Mouse (Mus musculus) ES-Bruce4 (cell line): ENCODE results near the gene Tmem135.

Experiments
- CTCF ChIP-seq: IDR thresholded peaks from one replicate; pipeline ENCODE4 v1.8.1; 2011; ENCODE audit warnings: low read depth, low read length
- POLR2A ChIP-seq: IDR thresholded peaks from one replicate; pipeline ENCODE4 v1.8.1; 2011; ENCODE audit warnings: low read length; ENCODE audit not compliant: insufficient read depth

DNA sequence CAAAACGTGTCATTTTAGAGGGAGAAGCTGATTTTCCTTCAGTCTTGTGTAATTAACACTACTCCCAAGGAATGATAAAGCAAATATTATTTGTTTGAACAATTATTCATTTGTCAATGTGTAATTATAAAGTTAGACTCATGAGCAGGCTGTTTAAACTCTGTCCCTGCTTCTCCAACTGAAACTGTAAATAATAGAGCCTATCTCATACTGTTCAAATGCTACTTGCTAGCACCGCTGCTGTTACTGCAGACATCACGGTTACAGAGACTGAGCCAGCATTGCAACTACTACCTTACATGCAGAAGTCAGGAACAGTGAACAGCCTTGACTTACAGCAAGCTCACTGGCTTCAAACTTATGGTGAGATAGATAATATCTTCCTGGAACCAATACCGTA, 229.6 kb downstream of the Tmem135 start:
- TF ChIP-seq CTCF: no peak
- TF ChIP-seq POLR2A: no peak
